Mouse (Mus musculus): ENCODE measurements around the gene Wars2. TPM values are rescaled to one million over a fixed set of nuclear protein-coding genes. Genes with fewer than 3 reads are reported as not detected.

The Wars2 gene
- total RNA-seq (2023): 10.3 TPM

DNA sequence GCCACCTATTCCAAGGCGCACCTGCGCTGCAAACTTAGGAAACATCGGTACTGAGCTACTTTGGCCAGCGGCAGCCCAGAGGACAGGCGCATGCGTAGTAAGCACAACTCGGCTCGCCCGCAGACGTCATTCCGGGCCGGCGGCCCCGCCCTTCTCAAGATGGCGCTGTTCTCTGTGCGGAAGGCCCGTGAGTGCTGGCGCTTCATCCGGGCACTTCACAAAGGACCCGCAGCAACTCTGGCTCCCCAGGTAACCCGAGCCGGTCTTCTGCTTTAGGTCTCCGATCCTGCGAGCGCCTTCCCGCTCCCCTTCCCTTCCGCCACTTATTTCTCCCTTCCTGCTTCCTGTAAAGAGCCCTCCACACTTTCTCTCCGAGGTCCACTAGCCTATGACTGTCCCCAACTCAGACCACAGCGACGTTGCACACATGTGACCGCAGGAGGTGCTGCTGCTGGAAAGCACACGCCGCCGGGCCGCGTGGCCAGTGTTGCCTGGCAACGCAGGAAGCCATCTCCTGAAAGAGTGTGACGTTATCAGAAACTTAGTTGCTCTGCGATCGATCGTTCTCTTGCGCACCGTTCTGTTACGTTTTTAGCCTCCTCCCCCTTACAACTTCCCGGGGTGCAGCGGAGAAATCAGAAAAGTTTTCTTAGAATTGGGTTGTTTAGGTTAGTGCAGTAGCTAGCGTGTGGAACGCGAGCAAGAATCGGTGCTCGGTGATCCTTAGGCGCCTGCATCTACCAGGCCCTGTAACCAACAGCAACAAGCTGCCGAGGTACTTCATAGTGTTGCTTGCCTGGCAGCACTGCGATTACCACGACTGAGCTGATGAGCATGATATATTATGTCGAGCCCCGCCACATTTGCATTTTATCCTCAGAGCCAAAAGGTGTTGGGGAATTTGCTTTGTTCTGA lies at the start of gene Wars2:
Gene Wars2 (plus strand): TSS at position 129 of the 915 bp plus-strand sequence.

DNA sequence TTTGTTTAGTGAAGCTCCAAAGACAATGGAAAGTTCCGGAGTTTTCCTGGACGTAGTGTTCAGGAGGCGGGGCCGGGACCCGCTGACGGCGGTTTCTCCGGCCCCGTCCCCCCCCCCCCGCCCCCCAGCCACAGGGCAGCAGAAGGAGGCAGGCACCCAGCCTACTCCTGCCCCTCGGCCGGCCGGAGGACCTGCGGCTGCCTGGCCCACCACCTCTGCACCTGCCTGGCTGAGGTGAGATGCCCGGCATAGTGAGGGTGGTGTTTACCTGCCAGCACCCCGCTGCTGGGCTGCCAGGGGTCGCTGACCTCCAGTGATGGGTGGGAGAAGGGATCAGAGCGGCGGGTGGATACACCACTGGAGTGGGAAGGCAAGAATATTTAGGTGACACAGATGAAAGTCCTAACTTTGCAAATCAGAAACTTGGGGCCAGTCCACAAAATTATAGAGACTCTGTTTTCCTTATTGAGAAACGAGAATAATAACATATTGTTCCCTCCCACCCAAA lies 99.4 kb downstream of the Wars2 start, which contains the start of gene Tbx15:
Gene Tbx15 (plus strand): TSS at position 169 of the 508 bp plus-strand sequence.

Other genes with a start within 250 kb of the Wars2 start
- gene Hao2, start 247.8 kb upstream of the Wars2 start, total RNA-seq (2023): not detected
- gene Tbx15, start 99.3 kb downstream of the Wars2 start, total RNA-seq (2023): not detected